Mouse (Mus musculus) testis, adult 2 months (tissue): ENCODE measurements around the gene Tubgcp2. TPM values are rescaled to one million over a fixed set of nuclear protein-coding genes. Genes with fewer than 3 reads are reported as not detected.

ENCODE experiments used
- H3K27ac ChIP-seq: fragments of 200-500 bp; 2 replicates; pipeline ENCODE4 v1.5.1; 2012; ENCODE audit warnings: low read depth, low read length; ENCODE audit not compliant: control insufficient read depth, insufficient read depth
- H3K27me3 ChIP-seq: fragments of 200-500 bp; 2 replicates; pipeline ENCODE4 v1.6.1; 2012; ENCODE audit warnings: mild to moderate bottlenecking, low read length, moderate library complexity; ENCODE audit not compliant: control insufficient read depth, insufficient read depth
- H3K36me3 ChIP-seq: fragments of 200-500 bp; 2 replicates; pipeline ENCODE4 v1.6.1; 2012; ENCODE audit warnings: mild to moderate bottlenecking, low read length; ENCODE audit not compliant: control insufficient read depth, insufficient read depth
- H3K4me1 ChIP-seq: fragments of 200-500 bp; 2 replicates; pipeline ENCODE4 v1.6.1; 2012; ENCODE audit warnings: low read length; ENCODE audit not compliant: control insufficient read depth, insufficient read depth
- H3K4me3 ChIP-seq: fragments of 200-500 bp; 2 replicates; pipeline ENCODE4 v1.5.1; 2012; ENCODE audit warnings: low read depth, mild to moderate bottlenecking, low read length, moderate library complexity, mixed read lengths; ENCODE audit not compliant: control insufficient read depth
- CTCF ChIP-seq: fragments of 200-500 bp; IDR thresholded peaks from 2 replicates; pipeline ENCODE4 v1.5.1; 2012; ENCODE audit warnings: low read depth, mild to moderate bottlenecking, inconsistent platforms, low read length, moderate library complexity; ENCODE audit not compliant: control insufficient read depth, insufficient read depth, insufficient replicate concordance
- POLR2A ChIP-seq: fragments of 200-500 bp; IDR thresholded peaks from 2 replicates; pipeline ENCODE4 v1.6.1; 2012; ENCODE audit warnings: low read depth, mild to moderate bottlenecking, inconsistent platforms, low read length, moderate library complexity; ENCODE audit not compliant: control insufficient read depth
- polyA plus RNA-seq: library from polyadenylated mRNA; depleted of rRNA; stranded (reverse); fragments of >200 nt; gene quantifications from 2 replicates; pipeline ENCODE4 v1.2.3, GENCODE M21; 2012; rRNA removed

Tubgcp2 gene
- polyA plus RNA-seq, 1 experiment: 60.3 TPM

DNA sequence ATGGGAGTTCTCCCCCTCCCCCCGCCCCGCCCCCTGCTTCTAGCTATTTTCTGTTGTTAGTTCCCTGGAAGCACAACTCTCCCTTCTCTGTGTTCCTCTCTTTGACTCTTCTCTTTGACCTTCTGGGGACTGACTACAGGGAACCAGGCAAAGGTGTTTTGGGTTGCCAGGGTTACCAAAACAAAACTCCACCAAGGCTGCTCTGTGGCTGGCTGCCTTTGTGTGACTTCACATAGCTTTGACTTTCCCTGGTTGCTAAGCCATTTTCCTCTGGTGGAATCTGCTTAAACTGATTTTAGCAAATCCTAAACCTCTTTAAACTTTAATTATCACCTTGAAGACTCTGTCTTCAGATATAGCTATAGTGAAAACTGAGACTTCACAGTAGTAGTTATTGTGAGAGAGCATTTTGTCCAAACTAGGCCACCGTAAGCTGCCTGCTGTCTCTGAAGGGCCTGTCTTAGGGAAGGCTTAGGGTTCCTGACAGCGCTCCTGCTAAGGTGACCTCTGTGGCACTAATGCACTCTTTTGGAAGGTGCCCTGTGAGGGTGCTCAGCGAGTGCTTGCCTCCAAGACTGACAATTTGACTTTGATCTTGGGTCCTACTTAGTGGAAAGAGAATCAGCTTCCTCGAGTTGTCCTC, 84.4 kb downstream of the Tubgcp2 start:
- Histone ChIP-seq H3K36me3 (no peaks in the 10 kb centered on the region), H3K27ac (no peak overlapping the region), H3K4me3 (no peak overlapping the region), H3K27me3 (no peaks in the 10 kb centered on the region; the same call in 1 of the 2 replicates), H3K4me1 (peaks cover 13% of the 10 kb centered on the region)
- TF ChIP-seq POLR2A (no peak), CTCF (no peak)

DNA sequence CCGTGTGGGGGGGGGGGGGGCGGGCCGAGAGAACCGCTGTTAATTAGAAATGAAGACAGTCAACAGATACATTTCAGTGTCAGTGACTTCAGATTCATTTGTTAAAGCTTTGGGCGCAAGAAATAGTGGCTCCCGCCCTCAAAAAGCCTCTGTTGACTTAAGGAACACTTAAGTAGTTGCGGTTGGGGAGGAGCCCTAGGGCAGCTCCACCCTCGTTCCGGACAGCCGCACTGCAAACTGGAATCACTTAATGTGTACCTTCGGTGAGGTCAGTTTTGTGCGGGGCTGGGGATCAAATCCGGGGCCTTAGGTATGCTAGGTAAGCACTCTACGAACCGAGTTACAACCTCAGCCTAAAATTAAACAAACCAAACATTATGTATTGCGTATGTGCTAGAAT, 85.4 kb downstream of the Tubgcp2 start:
- peak overlapping the region; percentile 81 for H3K4me3 ChIP-seq
- H3K4me1 ChIP-seq: peaks cover 14% of the 10 kb centered on the region
- H3K36me3 ChIP-seq: no peaks in the 10 kb centered on the region
- TF ChIP-seq POLR2A (no peak; the same call in 1 of the 2 replicates), CTCF (no peak)
- no peaks in the 10 kb centered on the region; the same call in 1 of the 2 replicates for H3K27me3 ChIP-seq
- peak overlapping the region; percentile 37; the same call in 1 of the 2 replicates for H3K27ac ChIP-seq

DNA sequence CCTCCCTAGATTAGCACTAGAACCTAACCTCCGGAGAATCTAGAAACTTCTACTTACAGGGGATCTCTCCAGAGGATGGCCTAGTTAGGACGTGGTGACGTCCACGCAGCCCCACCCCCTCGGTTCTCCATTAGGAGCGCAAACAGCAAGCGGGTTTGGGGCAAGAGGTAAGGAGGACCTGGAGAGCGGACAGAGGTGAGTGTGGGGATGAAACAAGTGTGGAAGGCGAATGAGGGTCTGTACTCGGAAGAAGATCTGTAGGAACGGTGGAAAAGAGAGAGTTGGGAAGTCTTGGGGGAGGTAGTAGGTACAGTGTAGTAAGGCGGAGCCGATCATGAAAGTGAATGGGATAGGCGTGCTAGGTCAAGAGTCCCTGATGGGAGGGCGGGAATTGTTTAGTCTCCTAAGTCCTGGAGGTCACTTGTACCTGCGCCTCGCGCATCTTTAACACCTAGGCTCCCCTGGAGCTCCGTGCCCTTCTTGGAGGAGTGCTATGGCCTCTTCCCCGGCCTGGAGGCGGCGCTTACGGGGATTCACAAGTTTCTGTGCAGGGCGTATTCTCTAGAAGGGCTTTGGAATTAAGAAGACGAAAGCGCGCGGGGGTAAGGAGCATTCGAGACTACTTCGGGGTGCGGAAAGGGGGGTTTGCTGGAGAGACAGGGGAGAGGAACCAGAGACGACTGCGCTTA, 86.0 kb downstream of the Tubgcp2 start:
- peak overlapping the region; percentile 81 for H3K4me3 ChIP-seq
- TF ChIP-seq CTCF (no peak), POLR2A (no peak)
- no peaks in the 10 kb centered on the region for H3K36me3 ChIP-seq
- H3K27ac ChIP-seq: peak overlapping the region; percentile 73
- no peaks in the 10 kb centered on the region; the same call in 1 of the 2 replicates for H3K27me3 ChIP-seq
- H3K4me1 ChIP-seq: peaks cover 19% of the 10 kb centered on the region

DNA sequence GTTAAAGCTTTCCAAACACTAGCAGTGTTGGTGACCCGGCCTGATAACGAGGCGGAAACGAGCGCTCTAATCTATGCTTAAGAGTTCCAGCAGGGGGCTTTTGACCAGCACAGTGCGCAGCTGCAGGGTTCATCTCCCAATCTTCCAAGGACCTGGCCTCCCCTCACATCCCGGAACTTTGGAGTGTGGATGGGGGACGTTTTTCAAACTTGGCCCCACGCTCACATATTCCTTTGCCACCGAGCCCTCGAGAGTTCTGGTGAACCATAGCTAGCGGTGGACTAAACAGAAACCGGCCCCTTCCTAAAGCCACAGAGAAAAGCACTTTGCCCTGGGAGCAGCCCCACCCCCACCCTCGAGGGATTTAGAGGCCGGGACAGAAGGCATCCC, 86.6 kb downstream of the Tubgcp2 start:
- Histone ChIP-seq H3K27me3 (no peaks in the 10 kb centered on the region; the same call in 1 of the 2 replicates), H3K27ac (peak overlapping the region; percentile 73), H3K4me3 (peak overlapping the region; percentile 81), H3K4me1 (peaks cover 24% of the 10 kb centered on the region), H3K36me3 (no peaks in the 10 kb centered on the region)
- TF ChIP-seq POLR2A: no peak
- TF ChIP-seq CTCF: peak; percentile 23; the same call in 1 of the 2 replicates

DNA sequence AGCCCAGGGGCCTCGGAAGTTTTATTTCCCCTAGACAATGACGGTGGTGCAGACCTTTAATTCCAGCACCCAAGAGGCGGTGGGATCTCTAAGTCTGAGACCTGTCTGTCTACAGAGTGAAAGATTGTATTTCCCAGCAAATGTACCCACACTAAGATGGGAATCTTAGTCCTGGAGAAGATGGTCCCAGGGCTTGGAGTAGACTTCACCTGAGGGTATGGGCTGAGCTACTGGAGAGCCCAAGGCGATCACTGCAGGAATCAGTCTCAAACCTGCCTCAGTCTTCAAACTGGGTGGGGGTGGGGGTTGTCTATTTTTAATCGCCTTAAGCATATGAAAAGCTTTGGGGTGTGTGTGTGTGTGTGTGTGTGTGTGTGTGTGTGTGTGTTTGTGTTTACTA, 90.4 kb downstream of the Tubgcp2 start:
- Histone ChIP-seq H3K27me3 (peaks cover 7% of the 10 kb centered on the region; the same call in 1 of the 2 replicates), H3K4me3 (no peak overlapping the region), H3K4me1 (peaks cover 34% of the 10 kb centered on the region), H3K36me3 (no peaks in the 10 kb centered on the region), H3K27ac (no peak overlapping the region)
- TF ChIP-seq CTCF (no peak), POLR2A (no peak)

Other genes with a start within 250 kb of the Tubgcp2 start
- 0.43 and 0.48 TPM in 2 replicates for gene Adgra1, start 202.5 kb downstream of the Tubgcp2 start, polyA plus RNA-seq
- gene Kndc1, start 142.0 kb downstream of the Tubgcp2 start, polyA plus RNA-seq: 3.6 and 3.9 TPM in 2 replicates
- 1.5 and 2.1 TPM in 2 replicates for gene Utf1, start 92.9 kb downstream of the Tubgcp2 start, polyA plus RNA-seq
- 108 and 114 TPM in 2 replicates for gene 6430531B16Rik, start 57.9 kb downstream of the Tubgcp2 start, polyA plus RNA-seq
- gene Adam8, start 44.1 kb downstream of the Tubgcp2 start, polyA plus RNA-seq: 6.9 and 7.0 TPM in 2 replicates
- 57.7 and 58.9 TPM in 2 replicates for gene Zfp511, start 278 bp downstream of the Tubgcp2 start, polyA plus RNA-seq
- 0.12 TPM in 1 of 2 replicates, not detected in the other for gene Msx3, start 12.4 kb upstream of the Tubgcp2 start, polyA plus RNA-seq
- gene Caly, start 45.9 kb upstream of the Tubgcp2 start, polyA plus RNA-seq: 3.7 and 4.6 TPM in 2 replicates
- 0.73 and 1.4 TPM in 2 replicates for gene Prap1, start 56.7 kb upstream of the Tubgcp2 start, polyA plus RNA-seq
- gene Fuom, start 65.8 kb upstream of the Tubgcp2 start, polyA plus RNA-seq: 2.1 and 2.7 TPM in 2 replicates
- gene Paox, start 79.1 kb upstream of the Tubgcp2 start, polyA plus RNA-seq: 3.0 and 4.2 TPM in 2 replicates
- 22.0 and 24.2 TPM in 2 replicates for gene Echs1, start 79.8 kb upstream of the Tubgcp2 start, polyA plus RNA-seq
- 10.7 and 11.3 TPM in 2 replicates for gene Mtg1, start 100.9 kb upstream of the Tubgcp2 start, polyA plus RNA-seq
- gene Sprn, start 118.2 kb upstream of the Tubgcp2 start, polyA plus RNA-seq: 0.13 and 0.30 TPM in 2 replicates
- not detected in 2 replicates for gene Olfr522, start 128.1 kb upstream of the Tubgcp2 start, polyA plus RNA-seq
- gene Olfr523, start 136.5 kb upstream of the Tubgcp2 start, polyA plus RNA-seq: not detected in 2 replicates
- not detected in 2 replicates for gene Olfr524, start 169.3 kb upstream of the Tubgcp2 start, polyA plus RNA-seq
- gene Cd163l1, start 181.6 kb upstream of the Tubgcp2 start, polyA plus RNA-seq: 0.02 and 0.28 TPM in 2 replicates
- gene 5830411N06Rik, start 210.6 kb upstream of the Tubgcp2 start, polyA plus RNA-seq: 0.13 and 0.19 TPM in 2 replicates